Mouse (Mus musculus): ENCODE measurements around the gene Eml1.

DNA sequence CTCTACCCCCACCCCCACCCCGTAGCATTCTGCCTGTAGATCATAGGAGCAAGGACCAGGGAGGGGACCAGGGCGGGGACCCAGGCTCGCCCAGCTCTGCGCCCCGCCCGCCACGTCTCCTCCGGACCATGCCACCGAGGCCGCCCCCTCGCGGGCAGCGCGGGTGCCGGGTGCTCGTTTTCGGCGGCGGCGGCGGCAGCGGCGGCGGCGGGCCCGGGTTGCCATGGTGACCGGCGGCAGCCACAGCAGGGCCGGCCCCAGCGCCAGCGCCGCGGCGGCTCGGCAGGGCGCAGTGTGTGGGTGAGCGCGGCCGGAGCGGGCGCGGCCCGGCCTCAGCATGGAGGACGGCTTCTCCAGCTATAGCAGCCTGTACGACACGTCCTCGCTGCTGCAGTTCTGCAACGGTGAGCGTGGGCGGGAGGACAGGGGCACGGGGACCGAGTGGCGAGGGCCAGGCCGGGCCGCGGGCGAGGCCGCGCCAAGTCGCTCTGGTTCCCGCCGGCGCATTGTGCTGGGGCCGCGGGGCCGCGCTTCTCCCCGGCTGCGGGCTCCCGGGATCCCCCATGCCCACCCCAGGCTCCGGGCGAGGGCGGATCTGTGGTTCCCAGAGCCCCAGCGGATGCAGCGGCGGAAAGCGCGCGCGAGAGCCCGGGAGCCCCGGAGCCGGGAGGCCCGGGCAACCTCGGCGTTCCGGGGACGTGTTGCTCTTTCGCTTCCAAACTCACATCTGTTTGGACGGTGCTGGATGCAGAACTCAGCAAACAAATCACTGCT lies 52.3 kb downstream of the Eml1 start:
- TF ChIP-seq CTCF (IDR thresholded peaks at IDR 0.05; ENCODE audit: extremely low read depth, insufficient read depth, low read length) (no peak), POLR2A (IDR thresholded peaks at IDR 0.05; ENCODE audit: extremely low read depth, insufficient read depth, low read length) (no peak)

All from cortical plate, adult 2 months (tissue).